Mouse (Mus musculus) liver (tissue): Measurements from ENCODE around the gene Ssty1.
"Not testable (repeated sequence)": the region's sequence is repeated elsewhere in the genome, so short reads cannot be mapped to it uniquely, and the experiment has no call there.

ENCODE experiments used
- DNase-seq: peaks from one replicate; pipeline ENCODE4 v3.0.0-alpha.2; 2020; ENCODE audit warnings: mixed read lengths

The Ssty1 gene

DNA sequence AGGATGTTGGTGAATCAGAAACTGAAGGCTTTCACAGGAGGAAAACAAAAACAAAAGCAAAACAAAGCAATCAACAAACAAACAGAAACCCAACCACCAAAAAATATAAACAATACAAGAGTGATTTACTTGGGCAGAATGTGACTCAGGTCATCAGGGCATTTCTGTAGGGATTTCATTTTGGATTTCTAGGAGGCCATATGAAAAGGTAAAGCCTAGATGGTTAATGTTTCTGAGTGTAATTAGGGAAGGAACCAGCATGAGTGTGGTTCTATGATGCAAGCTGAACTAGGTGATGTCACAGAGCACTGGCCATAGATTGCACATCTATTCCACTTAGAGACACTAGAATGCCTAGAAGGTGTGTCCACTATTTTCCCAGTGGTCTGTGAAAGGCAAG is at the start of gene Ssty1:
Gene Ssty1 (plus strand): TSS at position 301 of the 400 bp plus-strand sequence.
- DNase-seq = not testable (repeated sequence)

DNA sequence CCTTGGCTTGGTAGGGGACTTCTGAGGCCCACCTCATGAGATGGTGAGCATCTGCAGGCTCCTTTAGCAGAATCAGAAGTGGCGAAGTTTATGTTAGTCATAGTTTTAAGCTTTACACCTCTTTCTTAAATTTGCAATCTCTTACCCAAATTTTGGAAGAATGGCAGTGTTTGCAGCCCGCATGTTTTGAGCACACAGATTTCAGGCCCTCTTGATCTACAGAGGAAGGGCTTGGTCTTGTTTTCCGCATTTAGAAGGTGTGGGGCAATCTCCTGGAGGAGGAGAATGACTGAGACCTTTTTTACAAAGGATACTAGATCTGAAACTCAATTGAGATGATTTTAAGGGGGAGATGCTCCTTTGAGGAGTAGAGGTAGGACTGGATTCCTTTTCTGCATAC is 27.2 kb upstream of the Ssty1 start, which contains the start of gene Gm21764:
Gene Gm21764 (minus strand): TSS at position 101 of the 400 bp plus-strand sequence.
- DNase-seq = not testable (repeated sequence)
